Mouse (Mus musculus) kidney, adult 9 months (tissue): ENCODE data around the gene Galnt9.

Source experiments
- DNase-seq: peaks from one replicate; pipeline ENCODE4 v3.0.0; 2022

Gene Galnt9

DNA sequence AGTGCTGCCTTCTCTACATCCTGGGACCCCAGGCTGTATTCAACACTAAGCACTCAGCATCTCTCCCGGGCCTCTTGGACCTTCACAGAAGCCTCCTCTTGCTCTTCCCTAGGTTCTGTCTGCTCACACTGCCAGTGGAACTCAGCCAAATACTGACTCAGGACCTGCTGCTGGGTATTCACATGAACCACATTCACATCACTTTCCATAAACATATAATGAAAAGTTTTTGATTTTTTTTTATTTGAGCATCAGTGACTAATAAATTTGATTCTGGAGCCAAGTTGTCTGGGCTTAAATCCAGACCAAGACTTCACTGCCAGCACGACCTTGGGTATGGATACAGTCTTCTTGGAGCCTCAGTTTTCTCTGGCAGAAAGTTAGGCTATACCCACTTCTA, 3.2 kb upstream of the Galnt9 start:
- DNase-seq, result no peak

DNA sequence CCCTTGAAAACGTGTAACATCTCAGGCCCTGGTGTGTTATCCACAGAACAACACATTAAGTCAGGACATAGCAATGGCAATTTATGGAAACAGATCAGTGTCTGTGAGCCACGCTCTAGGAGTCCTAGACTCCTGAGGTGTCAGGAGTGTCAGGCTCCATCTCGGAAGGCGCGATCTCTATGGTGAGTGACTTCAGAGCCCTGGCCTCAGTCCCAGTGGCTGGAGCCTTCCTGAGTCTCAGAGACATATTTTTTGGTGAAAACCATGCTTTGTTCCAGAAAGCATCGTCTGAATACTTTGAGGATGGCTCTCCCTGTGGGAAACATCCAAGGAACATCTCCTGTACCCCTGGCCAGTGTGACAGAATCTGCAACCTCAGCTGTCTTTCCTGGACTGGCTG, 2.7 kb upstream of the Galnt9 start:
- DNase-seq, result no peak

DNA sequence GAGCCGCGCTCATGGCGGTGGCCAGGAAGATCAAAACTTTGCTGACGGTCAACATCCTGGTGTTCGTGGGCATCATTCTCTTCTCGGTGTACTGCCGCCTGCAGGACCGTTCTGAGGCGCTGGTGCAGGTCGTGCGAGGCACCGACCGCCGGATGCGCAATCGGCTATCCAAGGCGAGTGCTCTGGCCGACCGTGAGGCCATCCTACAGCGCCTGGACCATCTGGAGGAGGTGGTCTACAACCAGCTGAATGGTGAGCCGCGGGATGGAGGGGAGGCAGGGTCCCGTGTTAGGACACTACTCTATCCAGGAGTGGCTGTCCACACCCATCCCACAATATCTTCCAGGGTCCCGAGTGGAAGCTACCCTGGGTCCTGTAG, 525 bp downstream of the Galnt9 start:
- DNase-seq, result no peak

DNA sequence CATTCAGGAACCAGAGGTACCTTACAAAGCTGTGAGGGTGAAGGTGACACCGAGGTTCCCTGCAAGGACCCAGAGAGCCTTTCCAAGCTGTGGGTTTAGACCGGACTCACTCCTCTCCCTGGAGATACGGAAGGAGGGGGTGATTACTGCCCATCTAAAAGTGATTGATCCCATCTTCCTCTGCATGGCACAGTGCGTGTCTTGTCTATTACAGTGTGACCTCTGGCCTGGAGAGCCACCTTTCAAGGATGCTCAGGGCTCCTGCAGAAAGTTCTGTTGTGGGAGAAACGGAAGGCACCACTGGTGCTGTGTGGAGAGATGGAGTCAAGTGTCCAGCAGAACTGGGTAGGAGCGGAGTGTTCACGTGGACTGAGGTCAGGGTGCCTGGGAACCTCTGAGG, 1.2 kb downstream of the Galnt9 start:
- DNase-seq, result no peak

DNA sequence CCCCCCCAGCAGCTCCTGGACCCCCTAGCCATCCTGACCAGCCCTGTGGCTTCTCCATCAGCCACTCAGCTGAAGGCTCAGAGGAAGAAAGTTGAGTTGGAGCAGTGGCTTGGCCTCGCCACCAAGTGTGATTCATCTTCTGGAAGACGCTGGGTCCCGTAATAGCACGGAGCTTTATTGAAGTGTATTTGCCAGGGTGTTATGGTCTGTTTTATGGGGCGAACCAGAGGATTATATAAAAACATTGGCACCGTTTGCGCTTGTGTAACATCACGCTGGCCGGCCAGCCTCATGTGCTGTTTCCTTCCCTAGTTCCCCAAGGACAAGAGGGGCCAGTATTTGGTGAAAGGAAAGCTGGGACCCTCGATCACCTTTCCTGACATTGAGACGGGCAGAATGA, 2.0 kb downstream of the Galnt9 start:
- DNase-seq, result no peak

DNA sequence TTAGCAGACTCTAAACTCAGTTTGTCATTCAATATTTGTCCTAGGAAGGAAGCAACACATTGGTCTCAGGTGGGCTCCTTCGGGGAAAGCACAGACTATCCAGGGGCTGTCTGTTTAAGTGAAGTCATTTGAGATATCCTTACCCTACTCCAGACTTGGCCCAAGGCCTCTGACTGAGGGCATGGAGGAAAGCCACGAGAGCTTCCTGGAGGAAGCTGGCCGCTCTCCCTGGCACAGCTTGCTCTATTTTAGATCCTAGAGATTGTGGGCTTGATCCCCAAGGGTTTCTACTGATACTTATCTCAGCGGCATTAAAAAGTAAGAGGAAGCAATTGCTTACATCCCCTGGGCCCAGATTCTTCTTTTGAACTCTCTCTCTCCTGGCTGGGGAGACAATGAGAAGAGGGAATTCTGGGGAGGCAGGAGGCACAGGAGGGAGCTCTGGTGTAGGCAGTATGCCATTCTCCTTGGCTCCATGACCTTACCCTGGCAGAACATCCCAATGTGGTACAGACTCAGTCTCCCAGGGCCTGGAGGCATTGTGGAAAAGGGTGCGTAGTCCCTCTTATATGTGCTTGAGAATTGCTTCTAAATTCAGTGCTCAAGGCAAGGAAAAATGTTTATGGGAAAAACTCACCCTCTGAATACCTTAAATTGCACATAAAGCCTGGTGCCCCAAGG, 2.7 kb downstream of the Galnt9 start:
- DNase-seq, result no peak

DNA sequence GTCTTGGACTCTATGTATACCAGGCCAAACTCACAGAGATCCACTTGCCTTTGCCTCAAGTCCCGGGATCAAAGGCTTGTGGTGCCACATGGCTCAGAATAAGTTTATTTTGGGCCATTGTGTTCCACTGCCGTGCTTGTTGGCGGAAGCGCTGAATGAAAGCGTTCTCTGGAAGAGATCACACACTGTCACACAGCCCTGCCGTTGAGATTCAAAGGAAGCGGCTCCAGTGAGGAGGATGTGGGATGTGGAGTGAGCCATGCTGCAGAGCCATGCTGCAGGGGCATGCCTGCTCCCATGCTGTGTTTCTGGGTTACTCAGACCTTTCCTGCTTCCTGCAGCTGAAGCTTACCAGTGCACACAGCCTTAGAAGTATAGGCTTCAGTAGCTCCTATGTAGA, 4.3 kb downstream of the Galnt9 start:
- no peak for DNase-seq

DNA sequence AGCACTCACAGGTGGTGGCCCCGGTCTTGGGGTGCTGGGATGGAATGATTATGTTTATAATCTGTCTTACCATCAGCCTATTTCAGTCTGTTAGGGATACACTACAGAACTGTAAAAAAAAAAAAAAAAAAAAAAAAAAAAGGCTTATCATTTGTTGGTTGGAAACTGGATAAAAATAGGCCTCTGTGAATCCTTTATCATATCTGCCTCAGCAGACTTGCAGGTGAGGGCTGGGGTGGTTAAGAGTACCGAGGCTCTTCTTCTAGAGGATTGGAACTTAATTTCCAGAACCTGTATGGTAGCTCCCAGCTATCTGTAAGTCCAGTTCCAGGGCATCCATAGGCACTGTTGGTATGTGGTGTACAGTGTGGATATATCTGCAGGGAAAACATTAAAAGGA, 6.0 kb downstream of the Galnt9 start:
- no peak for DNase-seq

DNA sequence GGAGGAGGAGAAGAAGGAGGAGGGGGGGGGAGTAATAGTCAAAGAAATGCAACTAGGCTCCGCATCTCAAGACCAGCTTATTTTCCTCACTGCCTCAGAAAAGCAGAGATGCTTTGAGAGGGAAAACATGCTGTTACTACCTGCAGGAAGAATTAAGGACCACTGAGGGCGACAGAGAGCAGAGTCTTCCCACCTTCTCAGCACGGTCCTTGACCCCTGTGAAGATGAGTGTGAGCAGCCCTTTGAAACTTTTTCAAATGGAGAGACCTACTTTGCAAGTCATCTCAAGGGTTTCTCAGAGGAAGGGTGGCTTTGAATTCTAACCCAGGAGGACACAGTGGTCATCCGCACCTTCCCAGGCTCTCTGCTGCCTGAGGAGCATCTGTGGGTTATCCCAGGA, 6.7 kb downstream of the Galnt9 start:
- DNase-seq, result no peak

DNA sequence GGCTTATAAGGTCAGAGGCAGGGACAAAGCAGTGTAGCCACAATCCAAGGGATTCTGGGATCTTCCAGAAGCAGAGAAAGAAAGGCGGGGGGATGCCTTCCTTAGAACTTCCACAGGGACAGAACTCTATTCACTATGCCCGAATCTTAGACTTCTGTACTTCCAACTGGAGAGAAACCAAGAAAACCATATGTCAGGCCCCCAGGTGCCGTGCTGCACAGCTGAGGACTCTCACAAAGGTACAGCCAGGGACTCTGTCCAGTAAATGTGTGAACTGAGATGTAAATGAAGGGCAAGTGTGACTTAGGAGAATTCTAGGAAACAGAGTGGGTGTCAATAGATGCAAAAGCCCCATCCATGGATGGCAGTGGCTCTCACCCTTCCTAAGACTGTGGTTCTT, 7.8 kb downstream of the Galnt9 start:
- DNase-seq, result no peak

DNA sequence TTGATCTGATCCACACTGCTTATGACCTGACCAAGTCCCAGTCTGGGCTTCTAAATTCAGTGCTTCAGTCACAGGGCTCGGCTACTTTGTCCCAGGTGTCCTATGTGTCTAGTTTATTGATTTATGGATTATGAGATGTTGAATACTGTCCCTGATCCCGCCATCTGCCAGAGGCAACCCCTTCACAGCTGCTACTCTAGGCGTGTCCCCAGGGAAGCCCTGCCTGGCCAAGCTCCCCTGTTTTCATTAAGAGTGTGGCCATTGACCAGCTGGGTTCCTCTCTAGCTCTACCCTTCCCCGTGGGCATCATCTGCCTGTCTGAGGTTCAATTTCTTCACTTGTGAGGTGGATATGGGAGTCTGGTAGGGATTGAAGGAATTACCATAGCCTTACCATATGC, 9.2 kb downstream of the Galnt9 start:
- no peak for DNase-seq

DNA sequence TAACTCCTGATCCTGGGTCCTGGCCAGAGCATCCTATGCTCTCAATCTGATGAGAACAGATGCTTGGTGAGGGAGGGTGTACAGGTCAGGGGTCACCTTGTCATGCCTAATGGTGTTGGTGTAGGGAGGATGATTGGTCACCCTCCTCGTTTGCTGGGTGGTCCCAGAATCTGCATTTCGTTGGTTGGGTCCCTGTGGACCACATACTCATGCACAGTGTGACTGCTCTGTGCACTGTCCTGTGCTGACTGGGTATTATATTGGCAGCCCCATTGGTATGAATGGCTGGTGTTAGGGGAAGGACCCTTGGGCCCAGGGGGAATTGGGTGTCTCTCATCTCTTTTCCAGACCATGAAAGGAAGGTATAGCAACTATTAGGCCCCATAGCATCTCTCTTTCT, 11.0 kb downstream of the Galnt9 start:
- DNase-seq, result no peak

DNA sequence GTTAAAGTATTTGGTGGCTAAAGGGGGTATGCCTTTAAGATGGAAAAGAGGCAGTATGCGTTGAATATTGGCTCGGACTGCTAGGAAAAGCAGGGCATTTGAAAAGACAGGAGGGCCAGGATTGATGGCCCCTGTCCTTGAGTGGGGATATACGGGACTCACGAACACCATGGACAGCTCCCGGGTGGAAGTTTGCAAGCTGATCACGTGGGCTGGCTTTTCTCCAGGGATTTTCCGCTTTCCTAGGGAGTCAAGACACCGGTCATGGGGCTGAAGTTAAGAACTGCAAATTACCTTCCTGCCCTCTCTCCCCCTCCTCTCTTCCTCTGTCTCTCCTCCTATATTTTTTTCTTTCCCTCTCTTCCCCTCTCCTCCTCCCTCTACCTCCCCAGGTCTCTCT, 14.2 kb downstream of the Galnt9 start:
- peak; percentile 90 for DNase-seq

DNA sequence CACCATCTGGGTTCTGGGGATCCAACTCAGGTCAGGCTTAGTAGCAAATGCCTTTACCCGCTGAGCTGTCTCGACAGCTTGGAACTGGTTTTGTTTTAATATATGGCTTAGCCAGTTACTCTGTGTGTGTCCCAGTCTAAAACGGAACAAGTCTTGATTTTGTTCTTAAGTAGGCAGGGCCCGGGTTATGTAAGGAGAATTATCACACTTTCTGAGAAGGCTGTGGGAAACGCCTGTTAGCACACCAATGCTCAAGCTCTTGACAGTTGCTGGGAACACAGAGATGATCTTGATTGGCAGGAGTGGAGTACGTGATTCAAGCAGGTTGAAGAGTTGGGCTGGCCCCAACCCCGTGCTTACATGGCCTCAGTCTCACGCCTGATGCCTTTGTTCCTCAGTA, 15.5 kb downstream of the Galnt9 start:
- DNase-seq, result no peak

DNA sequence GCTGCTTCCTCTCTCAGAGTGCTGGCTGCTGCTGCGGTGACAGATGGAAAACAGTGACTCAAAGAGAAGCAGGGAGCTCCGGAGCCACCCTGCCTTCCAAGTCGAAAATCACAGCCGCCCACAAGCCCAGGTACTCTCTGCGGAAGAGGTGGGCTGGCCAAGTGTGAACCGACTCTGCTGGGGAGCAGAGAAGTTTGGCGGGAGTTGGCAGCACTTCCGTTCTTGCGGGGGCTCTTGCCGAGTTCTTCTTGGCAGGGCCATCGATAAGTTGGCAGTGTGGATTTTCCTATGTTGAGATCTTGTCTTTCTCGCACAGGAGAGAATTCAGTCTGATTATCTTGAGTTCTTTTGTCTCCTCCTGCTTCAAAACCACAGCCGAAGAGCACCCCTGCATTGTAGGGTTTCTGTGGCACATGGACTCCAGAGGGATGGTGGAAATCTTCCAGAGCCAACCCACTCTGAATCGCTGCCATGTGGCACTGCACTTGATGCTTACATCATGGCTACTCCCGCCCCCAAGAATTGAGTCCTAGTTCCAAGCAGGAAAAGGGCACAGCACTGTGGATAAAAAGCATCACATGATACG, 18.7 kb downstream of the Galnt9 start:
- DNase-seq, result no peak

DNA sequence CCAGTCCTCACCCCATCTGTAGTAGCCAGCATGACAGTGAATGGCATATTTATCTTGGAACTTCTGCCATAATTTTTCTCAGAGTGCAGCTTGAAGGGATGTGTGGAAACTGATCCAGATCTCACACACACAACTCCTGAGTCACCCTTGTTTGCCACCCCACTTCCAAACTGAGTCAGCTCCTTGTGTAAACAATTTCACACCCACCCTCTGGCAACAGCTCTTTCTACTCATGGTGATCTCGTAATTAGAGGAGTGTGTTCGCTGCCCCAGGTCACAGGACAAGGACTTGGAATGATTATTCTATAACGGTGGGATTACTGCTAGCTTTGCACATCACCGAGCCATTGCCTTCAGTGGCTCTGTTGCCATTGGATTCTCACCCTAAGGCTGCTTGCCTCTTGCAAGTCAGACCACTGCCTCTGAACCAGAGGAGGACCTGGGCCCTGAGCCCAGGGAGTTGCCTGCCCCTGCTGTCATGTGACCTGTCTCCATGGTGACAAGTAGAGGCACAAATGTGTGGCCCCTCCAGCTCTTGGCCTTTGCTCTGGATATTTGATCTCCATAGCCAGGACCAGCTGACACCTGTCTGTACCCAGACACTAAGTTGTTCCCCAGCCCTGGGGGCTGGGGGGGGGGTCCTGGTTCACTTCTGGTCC, 21.0 kb downstream of the Galnt9 start:
- no peak for DNase-seq

DNA sequence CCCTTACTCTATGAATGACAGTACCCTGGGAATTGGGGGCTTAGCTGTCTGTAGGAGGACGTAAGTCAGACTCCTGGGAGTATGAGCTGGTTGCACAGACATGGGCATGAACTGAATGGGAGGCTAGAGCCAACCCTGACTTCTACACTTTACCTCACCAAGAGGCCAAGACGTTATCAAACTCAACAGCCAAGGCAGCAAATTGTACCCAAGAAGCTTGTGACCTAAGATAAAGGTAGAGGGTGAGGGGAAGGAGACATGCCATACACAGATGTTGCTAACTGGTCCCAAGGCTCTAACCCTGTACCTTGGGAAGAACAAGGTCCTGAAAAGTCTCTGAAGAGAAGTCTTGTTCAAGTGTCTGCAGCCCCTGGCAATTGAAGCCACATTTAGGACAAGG, 23.4 kb downstream of the Galnt9 start:
- no peak for DNase-seq

DNA sequence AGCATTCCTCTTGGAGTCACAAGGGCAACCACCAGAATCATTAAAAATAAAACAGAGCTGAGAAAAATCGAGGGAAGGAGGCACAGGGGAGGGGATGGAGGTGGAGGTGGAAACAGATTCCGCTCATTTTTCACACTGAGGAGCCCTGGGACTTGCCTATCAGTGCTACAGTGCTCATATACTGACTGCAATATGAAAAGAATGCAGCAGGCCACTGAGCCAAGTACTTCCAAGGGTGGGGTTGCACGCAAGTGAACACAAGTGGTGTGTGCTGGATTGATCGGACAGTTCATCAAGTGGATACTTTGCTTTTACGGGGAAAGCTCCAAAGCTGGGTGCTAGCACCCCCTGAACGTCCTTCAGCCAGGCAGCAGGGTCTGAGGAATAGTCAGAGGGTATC, 30.7 kb downstream of the Galnt9 start:
- no peak for DNase-seq

DNA sequence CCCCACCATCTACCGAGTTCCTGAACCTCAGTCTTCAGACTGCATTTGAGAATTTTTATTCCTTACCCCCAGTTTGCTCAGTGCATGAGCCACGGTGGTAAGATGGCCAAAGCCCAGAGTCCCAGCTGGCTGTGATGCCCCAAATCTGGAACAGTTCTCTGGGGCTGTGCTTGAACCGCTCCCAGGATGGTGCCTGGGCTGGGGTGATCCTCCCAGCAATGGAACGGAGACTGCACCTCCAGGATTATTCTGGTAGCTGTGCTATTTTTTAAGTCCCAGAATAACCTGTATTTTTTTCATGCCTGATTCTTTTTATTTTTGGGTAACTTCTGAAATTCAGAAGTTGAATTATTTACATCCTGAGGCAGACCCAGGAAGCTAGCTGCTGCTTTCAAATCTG, 35.1 kb downstream of the Galnt9 start:
- DNase-seq, result no peak

DNA sequence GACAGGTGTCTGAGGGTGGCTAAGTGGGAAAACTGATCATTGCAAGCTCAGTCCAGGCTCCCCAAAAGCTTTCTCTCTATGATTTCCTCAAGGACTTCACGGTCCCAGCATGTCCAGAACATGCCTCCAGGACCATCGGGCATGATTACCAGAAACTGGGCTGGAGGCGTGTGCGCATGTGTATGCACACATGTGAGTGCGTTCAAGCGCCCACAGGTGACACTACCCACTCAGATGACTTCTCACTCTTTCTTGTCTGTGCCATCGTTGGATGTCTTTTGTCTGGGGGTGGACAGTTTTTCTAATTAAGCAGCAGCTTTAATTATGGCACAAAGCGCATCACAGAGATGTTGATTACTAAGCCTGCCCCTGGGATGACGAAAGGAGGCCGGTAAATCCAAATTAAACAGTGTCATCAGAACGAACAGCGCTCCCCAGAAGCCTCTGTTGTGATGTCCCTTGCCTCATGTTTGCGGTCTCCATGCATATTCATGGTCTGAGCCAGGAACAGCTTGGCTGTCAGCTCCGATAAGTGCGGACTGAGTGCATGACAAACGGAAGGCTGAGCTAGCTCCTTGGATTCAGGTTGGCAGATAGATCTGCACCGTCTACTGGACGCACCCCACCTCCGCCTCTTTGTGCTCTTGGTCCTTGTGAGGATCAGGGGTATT, 36.5 kb downstream of the Galnt9 start:
- DNase-seq, result no peak

DNA sequence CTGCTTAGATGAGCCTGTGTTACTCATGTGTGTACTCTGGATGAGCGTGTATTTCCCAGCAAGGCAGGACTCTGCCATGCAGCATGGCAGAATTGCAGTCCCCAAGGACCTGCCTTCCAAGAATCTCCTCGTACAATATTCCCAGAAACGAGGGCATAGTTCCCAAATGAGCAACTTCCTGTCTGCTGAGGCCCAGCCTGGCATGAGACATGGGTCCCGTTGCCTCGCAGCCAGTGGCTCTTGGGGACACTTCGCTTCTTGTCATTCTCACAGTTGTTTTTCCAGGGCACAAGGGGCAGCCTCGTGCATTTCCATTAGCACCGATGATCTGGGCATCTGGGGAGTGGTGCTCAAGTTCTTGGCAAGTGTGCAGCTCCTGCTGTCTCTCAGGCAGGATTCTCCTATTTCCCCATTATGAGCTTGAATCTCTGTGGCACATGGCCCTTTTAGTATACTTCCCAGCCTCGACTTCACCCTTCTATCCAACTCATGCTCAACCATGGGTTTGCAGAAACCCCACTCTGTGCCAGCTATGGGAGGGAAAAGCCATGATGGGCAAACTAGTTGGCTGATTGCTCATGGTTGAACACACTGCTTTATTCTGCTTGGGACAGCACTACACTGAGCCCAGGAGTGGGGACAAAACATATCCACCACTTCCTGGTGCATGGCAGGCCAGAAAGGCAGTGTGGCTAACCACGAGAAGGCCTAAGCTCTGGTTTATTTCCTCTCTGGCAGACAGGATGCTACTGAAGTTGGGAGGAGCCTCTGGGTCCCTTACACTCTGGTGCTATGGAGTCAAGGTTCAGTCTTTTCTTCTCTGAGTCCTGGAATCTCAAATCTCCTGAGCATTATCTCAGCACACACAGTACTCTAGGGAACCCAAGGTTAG, 38.7 kb downstream of the Galnt9 start:
- no peak for DNase-seq

DNA sequence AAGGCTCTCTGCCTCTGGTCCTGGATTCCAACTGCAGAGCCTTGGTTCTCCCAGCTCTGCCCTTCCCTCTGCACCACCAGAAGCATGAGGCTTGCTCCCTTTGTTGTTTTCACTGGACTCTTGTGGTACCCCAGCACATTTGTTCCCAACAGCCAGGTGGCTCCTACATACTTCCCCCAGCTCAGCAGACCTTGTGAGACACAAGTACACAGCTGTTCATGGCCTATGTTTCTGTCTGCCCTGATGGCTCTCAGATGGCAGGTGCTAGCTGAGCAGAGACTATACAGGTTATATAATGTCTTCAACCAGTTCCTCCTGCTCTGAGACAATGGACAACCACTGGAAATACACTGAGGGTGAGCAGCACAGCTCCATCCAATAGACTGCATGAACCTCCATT, 43.3 kb downstream of the Galnt9 start:
- no peak for DNase-seq

DNA sequence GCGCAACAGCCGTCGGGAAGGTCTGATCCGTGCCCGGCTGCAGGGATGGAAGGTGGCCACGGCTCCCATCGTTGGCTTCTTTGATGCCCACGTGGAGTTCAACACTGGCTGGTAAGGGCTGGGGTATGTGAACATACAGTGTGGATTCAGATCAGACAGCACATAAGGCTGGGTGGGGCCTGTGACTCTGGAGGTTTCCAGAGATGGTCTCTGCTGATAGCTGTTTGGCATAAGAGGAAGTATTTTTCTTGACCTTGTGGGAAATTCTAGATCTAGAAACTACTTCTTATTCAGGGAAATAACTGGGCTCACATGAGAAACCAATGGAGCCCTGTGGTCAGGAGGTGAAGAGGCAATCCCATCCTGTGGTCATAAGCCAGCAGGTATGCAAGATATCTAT, 45.7 kb downstream of the Galnt9 start:
- no peak for DNase-seq
